In the genomic region with DNA sequence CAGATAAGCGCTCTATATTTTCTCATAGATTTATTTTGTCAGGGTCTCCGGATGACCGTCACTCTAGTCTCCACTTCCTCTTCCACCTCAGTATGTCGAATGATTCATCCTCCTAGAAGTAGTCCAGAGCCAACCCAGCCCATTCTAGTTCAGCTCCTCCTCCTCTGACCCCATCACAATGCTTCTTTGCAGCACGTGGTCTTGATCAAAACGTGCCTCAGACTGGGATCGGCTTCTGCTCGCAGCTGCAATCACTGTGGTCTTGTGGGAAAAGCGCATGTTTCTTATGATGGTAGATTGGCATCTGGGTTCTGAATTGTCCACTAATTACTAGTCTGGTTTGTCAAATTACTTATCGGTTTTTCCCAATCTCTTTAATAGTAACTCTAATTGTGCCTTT, we compare ENCODE assay signal across 19 mouse cellular contexts.
DNase-seq lines count a peak whose midpoint lies in the region; ATAC-seq and TF ChIP-seq lines count a peak whose summit lies in the region.
"Had no signal": no experiment of that assay in that cellular context is flagged by ENCODE, and none has a peak within 500 bp of the region (broad histone marks: within the 10 kb centered on the region; RNA-seq: fewer than 3 reads in every experiment).

No protein-coding gene starts in this region.

- no peaks in the 10 kb centered on the region for H3K9me3 ChIP-seq in forebrain, embryonic 14.5 days (replicated peaks; ENCODE audit: control insufficient read depth, low read length)
- no peaks in the 10 kb centered on the region for H3K9me3 ChIP-seq in forebrain, postnatal 0 days (ENCODE audit: low read length)
- no peaks in the 10 kb centered on the region for H3K9me3 ChIP-seq in embryonic facial prominence, embryonic 11.5 days (replicated peaks; ENCODE audit: control insufficient read depth, low read length)
- H3K9me3 ChIP-seq: embryonic facial prominence, embryonic 12.5 days; heart, embryonic 15.5 days had no signal

- no peak overlapping the region for H3K9ac ChIP-seq in forebrain, embryonic 14.5 days (ENCODE audit: low read length)
- no peak overlapping the region for H3K9ac ChIP-seq in forebrain, postnatal 0 days
- no peak overlapping the region for H3K9ac ChIP-seq in embryonic facial prominence, embryonic 11.5 days (replicated peaks; ENCODE audit: low read length)
- H3K9ac ChIP-seq: embryonic facial prominence, embryonic 12.5 days; heart, embryonic 15.5 days; hindbrain, embryonic 14.5 days had no signal

- no peak overlapping the region for H3K4me2 ChIP-seq in forebrain, embryonic 14.5 days (ENCODE audit: low read length)
- no peak overlapping the region for H3K4me2 ChIP-seq in forebrain, postnatal 0 days (ENCODE audit: low read depth)
- no peak overlapping the region for H3K4me2 ChIP-seq in embryonic facial prominence, embryonic 11.5 days (ENCODE audit: low read depth, low read length)
- H3K4me2 ChIP-seq: embryonic facial prominence, embryonic 12.5 days; heart, embryonic 11.5 days; heart, embryonic 15.5 days; hindbrain, embryonic 14.5 days had no signal

- H3K27me3 ChIP-seq in forebrain, embryonic 14.5 days (replicated peaks; ENCODE audit: control insufficient read depth, insufficient read depth, low read length) = no peaks in the 10 kb centered on the region
- no peaks in the 10 kb centered on the region for H3K27me3 ChIP-seq in forebrain, postnatal 0 days (ENCODE audit: insufficient read depth, low read length)
- H3K27me3 ChIP-seq in embryonic facial prominence, embryonic 11.5 days (ENCODE audit: control insufficient read depth, insufficient read depth, low read length) = no peaks in the 10 kb centered on the region
- H3K27me3 ChIP-seq: embryonic facial prominence, embryonic 12.5 days; heart, embryonic 15.5 days had no signal

- H3K36me3 ChIP-seq in forebrain, embryonic 14.5 days (ENCODE audit: control insufficient read depth, insufficient read depth, low read length) = no peaks in the 10 kb centered on the region
- H3K36me3 ChIP-seq in forebrain, postnatal 0 days (ENCODE audit: insufficient read depth) = no peaks in the 10 kb centered on the region
- H3K36me3 ChIP-seq in embryonic facial prominence, embryonic 11.5 days (replicated peaks; ENCODE audit: control insufficient read depth, insufficient read depth, low read depth, low read length) = no peaks in the 10 kb centered on the region
- H3K36me3 ChIP-seq: embryonic facial prominence, embryonic 12.5 days; heart, embryonic 15.5 days had no signal

- DNase-seq in forebrain, embryonic 14.5 days (ENCODE audit: low spot score) = peak; percentile 35
- DNase-seq in forebrain, postnatal 0 days = no peak
- peak; percentile 59 for DNase-seq in brain, embryonic 14.5 days (ENCODE audit: low read depth)
- peak; percentile 27 for DNase-seq in embryonic facial prominence, embryonic 11.5 days (ENCODE audit: low spot score)
- no peak for DNase-seq in lung, postnatal 36 days
- DNase-seq: adrenal gland, adult 8-10 months; cerebellum, adult 11-12 months; cerebellum, adult 9-10 months; cerebellum, postnatal 25 days; gastrocnemius, postnatal 14 days; heart, adult 2 months; heart, postnatal 14 days; kidney, adult 2 months had no signal

- no peak for TF ChIP-seq POLR2A in brain, embryonic 14.5 days (IDR thresholded peaks at IDR 0.05; ENCODE audit: borderline replicate concordance, extremely low read depth, insufficient read depth, insufficient read length, poor library complexity, severe bottlenecking)

- WGBS in forebrain, embryonic 14.5 days = 57% methylated on average over 10 of the region's 10 CpGs
- WGBS in forebrain, postnatal 0 days = 53% methylated on average over 10 of the region's 10 CpGs
- WGBS in embryonic facial prominence, embryonic 11.5 days = 51% methylated on average over 10 of the region's 10 CpGs

- H3K4me1 ChIP-seq in forebrain, embryonic 14.5 days (ENCODE audit: control insufficient read depth, insufficient read depth, low read length) = no peaks in the 10 kb centered on the region
- H3K4me1 ChIP-seq in forebrain, postnatal 0 days (ENCODE audit: insufficient read depth) = no peaks in the 10 kb centered on the region
- H3K4me1 ChIP-seq in embryonic facial prominence, embryonic 11.5 days (ENCODE audit: control insufficient read depth, insufficient read depth, low read length) = no peaks in the 10 kb centered on the region
- H3K4me1 ChIP-seq: embryonic facial prominence, embryonic 12.5 days; heart, embryonic 15.5 days had no signal

- H3K4me3 ChIP-seq in forebrain, embryonic 14.5 days (ENCODE audit: low read depth, low read length) = no peak overlapping the region
- H3K4me3 ChIP-seq in forebrain, postnatal 0 days (ENCODE audit: low read depth, low read length) = no peak overlapping the region
- no peak overlapping the region for H3K4me3 ChIP-seq in embryonic facial prominence, embryonic 11.5 days (ENCODE audit: low read depth, low read length)
- H3K4me3 ChIP-seq: embryonic facial prominence, embryonic 12.5 days; heart, adult 2 months; heart, embryonic 15.5 days had no signal

- TF ChIP-seq CTCF in forebrain, postnatal 0 days (IDR thresholded peaks at IDR 0.05; ENCODE audit: low read depth) = no peak
- TF ChIP-seq CTCF in brain, embryonic 14.5 days (IDR thresholded peaks at IDR 0.05; ENCODE audit: borderline replicate concordance, extremely low read depth, insufficient read depth, insufficient read length) = no peak

- H3K27ac ChIP-seq in forebrain, embryonic 14.5 days (ENCODE audit: low read depth, low read length) = no peak overlapping the region
- H3K27ac ChIP-seq in forebrain, postnatal 0 days (ENCODE audit: low read depth, low read length) = no peak overlapping the region
- H3K27ac ChIP-seq in embryonic facial prominence, embryonic 11.5 days (replicated peaks; ENCODE audit: low read depth, low read length) = no peak overlapping the region
- H3K27ac ChIP-seq: embryonic facial prominence, embryonic 12.5 days; heart, adult 2 months; heart, embryonic 15.5 days; hindbrain, embryonic 14.5 days had no signal

- ATAC-seq in forebrain, embryonic 14.5 days = peak; percentile 50
- ATAC-seq in forebrain, postnatal 0 days = no peak
- no peak; the same call in 1 of the 2 replicates for ATAC-seq in embryonic facial prominence, embryonic 11.5 days (replicated peaks; ENCODE audit: insufficient number of reproducible peaks, low FRiP score, low TSS enrichment, low read depth)
- ATAC-seq in frontal cortex, adult (ENCODE audit: low TSS enrichment) = no peak
- ATAC-seq: intestine, embryonic 16.5 days had no signal

Comparison
In these comparisons a context has a peak if more than half of its experiments do, and no peak if none do; other contexts are left out.
1. DNase-seq: peak in forebrain, embryonic 14.5 days (single experiment), brain, embryonic 14.5 days (single experiment) and embryonic facial prominence, embryonic 11.5 days (single experiment); none in forebrain, postnatal 0 days (single experiment) and lung, postnatal 36 days (single experiment).